Mouse (Mus musculus): ENCODE data around the gene Plekhh3. TPM values are rescaled to one million over a fixed set of nuclear protein-coding genes. Genes with fewer than 3 reads are reported as not detected.

The Plekhh3 gene
- polyA plus RNA-seq, 1 experiment = 0.15 TPM

GRCm38 (mm10) chr11:101189495-101190180 is 18.5 kb upstream of the Plekhh3 start:
- Histone ChIP-seq H3K36me3 (ENCODE audit: control insufficient read depth) (peaks cover 66% of the 10 kb centered on the region), H3K4me3 (replicated peaks) (peak overlapping the region; percentile 41), H3K9me3 (ENCODE audit: control insufficient read depth, low read length) (peaks cover 7% of the 10 kb centered on the region; the same call in 1 of the 2 replicates), H3K27me3 (ENCODE audit: control insufficient read depth) (peaks cover 2% of the 10 kb centered on the region), H3K4me1 (ENCODE audit: control insufficient read depth) (peaks cover 52% of the 10 kb centered on the region)
- TF ChIP-seq GATA1 (IDR thresholded peaks at IDR 0.05; ENCODE audit: low read length) (peak; percentile 71), TAL1 (IDR thresholded peaks at IDR 0.05; ENCODE audit: low read length) (peak; percentile 83)

DNA sequence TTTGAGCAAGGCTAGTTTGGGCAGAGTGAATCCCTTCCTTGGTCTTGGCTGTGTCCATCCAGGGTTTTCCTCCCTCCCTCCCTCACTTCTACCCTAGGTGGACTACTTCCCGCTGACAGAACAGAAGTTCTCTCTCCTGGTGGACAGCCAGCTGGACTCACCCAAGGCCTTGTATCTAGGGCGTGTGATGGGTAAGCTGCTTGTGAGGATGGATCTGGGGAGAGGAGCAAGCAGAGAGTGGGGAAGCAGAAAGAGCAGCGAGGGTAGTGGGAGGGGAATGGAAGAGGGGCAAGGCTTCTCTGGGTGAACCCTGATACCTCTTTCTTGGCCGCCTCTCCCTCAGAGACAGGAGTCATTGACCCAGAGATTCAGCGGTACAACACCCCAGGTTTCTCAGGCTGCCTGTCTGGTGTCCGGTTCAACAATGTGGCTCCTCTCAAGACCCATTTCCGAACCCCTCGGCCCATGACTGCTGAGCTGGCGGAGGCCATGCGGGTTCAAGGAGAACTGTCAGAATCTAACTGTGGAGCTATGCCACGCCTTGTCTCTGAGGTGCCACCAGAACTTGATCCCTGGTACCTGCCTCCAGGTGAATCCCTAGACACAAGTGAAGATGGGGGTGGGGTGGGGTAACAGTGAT is 17.1 kb upstream of the Plekhh3 start:
- TF ChIP-seq TAL1 (IDR thresholded peaks at IDR 0.05; ENCODE audit: low read length) (no peak), GATA1 (IDR thresholded peaks at IDR 0.05; ENCODE audit: low read length) (no peak)
- H3K9me3 ChIP-seq (ENCODE audit: control insufficient read depth, low read length) = peaks cover 7% of the 10 kb centered on the region; the same call in 1 of the 2 replicates
- peaks cover 13% of the 10 kb centered on the region for H3K27me3 ChIP-seq (ENCODE audit: control insufficient read depth)

GRCm38 (mm10) chr11:101187541-101187940 is 16.4 kb upstream of the Plekhh3 start:
- Histone ChIP-seq H3K4me3 (replicated peaks) (no peak overlapping the region), H3K9me3 (ENCODE audit: control insufficient read depth, low read length) (peaks cover 7% of the 10 kb centered on the region; the same call in 1 of the 2 replicates), H3K27me3 (ENCODE audit: control insufficient read depth) (peaks cover 21% of the 10 kb centered on the region), H3K4me1 (ENCODE audit: control insufficient read depth) (peaks cover 46% of the 10 kb centered on the region), H3K36me3 (ENCODE audit: control insufficient read depth) (peaks cover 45% of the 10 kb centered on the region)
- TF ChIP-seq GATA1 (IDR thresholded peaks at IDR 0.05; ENCODE audit: low read length) (no peak), TAL1 (IDR thresholded peaks at IDR 0.05; ENCODE audit: low read length) (no peak)

More for the DNA sequence above, 17.1 kb upstream of the Plekhh3 start:
- peaks cover 52% of the 10 kb centered on the region for H3K36me3 ChIP-seq (ENCODE audit: control insufficient read depth)
- H3K4me1 ChIP-seq (ENCODE audit: control insufficient read depth) = peaks cover 49% of the 10 kb centered on the region
- H3K4me3 ChIP-seq (replicated peaks) = no peak overlapping the region

DNA sequence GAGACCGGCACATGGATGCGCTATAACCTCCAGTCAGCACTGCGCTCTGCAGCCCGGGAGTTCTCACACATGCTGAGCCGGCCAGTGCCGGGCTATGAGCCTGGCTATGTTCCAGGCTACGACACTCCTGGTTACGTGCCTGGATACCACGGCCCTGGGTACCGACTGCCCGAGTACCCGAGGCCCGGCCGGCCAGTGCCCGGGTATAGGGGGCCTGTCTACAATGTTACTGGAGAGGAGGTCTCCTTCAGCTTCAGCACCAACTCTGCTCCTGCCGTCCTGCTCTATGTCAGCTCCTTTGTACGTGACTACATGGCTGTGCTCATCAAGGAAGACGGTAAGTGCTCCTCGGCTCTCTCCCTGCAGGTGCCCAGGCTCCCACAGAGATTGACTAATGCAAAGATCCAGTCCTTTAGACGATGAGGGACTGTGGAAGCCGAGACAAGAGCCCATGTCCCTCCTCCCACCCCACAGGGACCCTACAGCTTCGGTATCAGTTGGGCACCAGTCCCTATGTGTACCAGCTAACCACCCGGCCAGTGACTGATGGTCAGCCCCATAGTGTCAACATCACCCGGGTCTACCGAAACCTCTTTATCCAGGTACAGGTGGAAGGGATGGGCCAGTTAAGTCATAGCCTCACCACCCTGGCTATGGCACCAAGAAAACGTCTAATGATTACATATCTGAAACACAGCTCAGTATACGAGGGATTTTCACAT is 15.5 kb upstream of the Plekhh3 start:
- H3K9me3 ChIP-seq (ENCODE audit: control insufficient read depth, low read length) = peaks cover 7% of the 10 kb centered on the region; the same call in 1 of the 2 replicates
- peaks cover 36% of the 10 kb centered on the region for H3K36me3 ChIP-seq (ENCODE audit: control insufficient read depth)
- H3K4me1 ChIP-seq (ENCODE audit: control insufficient read depth) = peaks cover 39% of the 10 kb centered on the region

GRCm38 (mm10) chr11:101185441-101185840 is 14.3 kb upstream of the Plekhh3 start:
- Histone ChIP-seq H3K9me3 (ENCODE audit: control insufficient read depth, low read length) (peaks cover 7% of the 10 kb centered on the region; the same call in 1 of the 2 replicates), H3K4me3 (replicated peaks) (no peak overlapping the region), H3K4me1 (ENCODE audit: control insufficient read depth) (peaks cover 30% of the 10 kb centered on the region), H3K27me3 (ENCODE audit: control insufficient read depth) (peaks cover 36% of the 10 kb centered on the region), H3K36me3 (ENCODE audit: control insufficient read depth) (peaks cover 24% of the 10 kb centered on the region)
- TF ChIP-seq TAL1 (IDR thresholded peaks at IDR 0.05; ENCODE audit: low read length) = no peak
- no peak for TF ChIP-seq GATA1 (IDR thresholded peaks at IDR 0.05; ENCODE audit: low read length)

More for the DNA sequence above, 15.5 kb upstream of the Plekhh3 start:
- no peak for TF ChIP-seq GATA1 (IDR thresholded peaks at IDR 0.05; ENCODE audit: low read length)
- no peak for TF ChIP-seq TAL1 (IDR thresholded peaks at IDR 0.05; ENCODE audit: low read length)
- Histone ChIP-seq H3K4me3 (replicated peaks) (no peak overlapping the region), H3K27me3 (ENCODE audit: control insufficient read depth) (peaks cover 28% of the 10 kb centered on the region)

- no peak overlapping the region for H3K4me3 ChIP-seq (replicated peaks)
- H3K27me3 ChIP-seq (ENCODE audit: control insufficient read depth) = peaks cover 39% of the 10 kb centered on the region
- peaks cover 23% of the 10 kb centered on the region for H3K36me3 ChIP-seq (ENCODE audit: control insufficient read depth)
- TF ChIP-seq GATA1 (IDR thresholded peaks at IDR 0.05; ENCODE audit: low read length) = no peak
- TF ChIP-seq TAL1 (IDR thresholded peaks at IDR 0.05; ENCODE audit: low read length) = no peak
- peaks cover 25% of the 10 kb centered on the region for H3K4me1 ChIP-seq (ENCODE audit: control insufficient read depth)
- H3K9me3 ChIP-seq (ENCODE audit: control insufficient read depth, low read length) = peaks cover 7% of the 10 kb centered on the region; the same call in 1 of the 2 replicates
Observed at GRCm38 (mm10) chr11:101184984-101185383, 13.8 kb upstream of the Plekhh3 start.

DNA sequence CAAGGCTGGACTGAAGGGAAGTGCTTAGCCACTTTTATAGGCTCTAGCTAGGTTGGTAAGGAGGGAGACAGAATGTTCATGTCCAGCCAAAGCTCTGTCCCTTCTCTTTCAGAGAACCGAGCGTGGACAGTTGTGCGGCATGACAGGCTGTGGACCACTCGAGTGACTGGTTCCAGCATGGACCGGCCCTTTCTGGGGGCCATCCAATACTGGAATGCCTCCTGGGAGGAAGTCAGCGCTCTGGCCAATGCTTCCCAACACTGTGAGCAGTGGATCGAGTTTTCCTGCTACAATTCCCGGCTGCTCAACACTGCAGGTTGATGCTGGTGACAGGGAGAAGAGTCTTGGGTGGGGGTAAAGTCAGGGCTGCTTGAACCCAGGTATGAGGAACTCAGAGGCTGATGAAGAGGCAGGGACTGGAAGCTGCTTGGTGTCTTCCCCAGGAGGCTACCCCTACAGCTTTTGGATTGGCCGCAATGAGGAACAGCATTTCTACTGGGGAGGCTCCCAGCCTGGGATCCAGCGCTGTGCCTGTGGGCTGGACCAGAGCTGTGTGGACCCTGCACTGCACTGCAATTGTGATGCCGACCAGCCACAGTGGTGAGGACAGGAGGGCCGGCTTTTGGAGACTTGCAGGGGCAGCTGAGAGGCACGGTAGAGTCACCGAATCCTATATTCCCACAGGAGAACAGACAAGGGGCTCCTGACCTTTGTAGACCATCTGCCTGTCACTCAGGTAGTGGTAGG is 11.8 kb upstream of the Plekhh3 start:
- no peak for TF ChIP-seq GATA1 (IDR thresholded peaks at IDR 0.05; ENCODE audit: low read length)
- no peak for TF ChIP-seq TAL1 (IDR thresholded peaks at IDR 0.05; ENCODE audit: low read length)
- H3K36me3 ChIP-seq (ENCODE audit: control insufficient read depth) = peaks cover 12% of the 10 kb centered on the region
- peaks cover 5% of the 10 kb centered on the region for H3K4me1 ChIP-seq (ENCODE audit: control insufficient read depth)
- peaks cover 58% of the 10 kb centered on the region for H3K27me3 ChIP-seq (ENCODE audit: control insufficient read depth)
- H3K9me3 ChIP-seq (ENCODE audit: control insufficient read depth, low read length) = peaks cover 7% of the 10 kb centered on the region; the same call in 1 of the 2 replicates
- H3K4me3 ChIP-seq (replicated peaks) = no peak overlapping the region

DNA sequence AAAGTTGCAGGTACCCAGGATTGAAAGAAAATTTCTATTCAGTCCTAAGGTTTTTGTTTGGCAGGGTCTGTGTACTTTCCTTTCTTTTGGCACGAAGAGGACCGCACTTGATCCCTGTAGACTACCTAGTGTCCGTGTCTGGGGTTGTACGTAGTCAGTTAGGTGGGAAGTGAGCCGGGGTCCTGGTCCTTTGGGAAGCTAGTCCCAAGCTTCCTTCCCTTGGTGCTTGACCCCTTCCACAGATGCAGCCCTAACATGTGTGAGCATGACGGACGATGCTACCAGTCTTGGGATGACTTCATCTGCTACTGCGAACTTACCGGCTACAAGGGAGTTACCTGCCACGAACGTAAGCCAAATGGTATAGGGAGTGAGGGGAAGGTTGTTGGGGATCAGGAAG is 10.8 kb upstream of the Plekhh3 start:
- H3K9me3 ChIP-seq (ENCODE audit: control insufficient read depth, low read length) = peaks cover 5% of the 10 kb centered on the region; the same call in 1 of the 2 replicates
- peaks cover 6% of the 10 kb centered on the region for H3K36me3 ChIP-seq (ENCODE audit: control insufficient read depth)
- TF ChIP-seq TAL1 (IDR thresholded peaks at IDR 0.05; ENCODE audit: low read length) = no peak
- no peak for TF ChIP-seq GATA1 (IDR thresholded peaks at IDR 0.05; ENCODE audit: low read length)
- peaks cover 4% of the 10 kb centered on the region for H3K4me1 ChIP-seq (ENCODE audit: control insufficient read depth)
- peaks cover 67% of the 10 kb centered on the region for H3K27me3 ChIP-seq (ENCODE audit: control insufficient read depth)
- H3K4me3 ChIP-seq (replicated peaks) = no peak overlapping the region
